Mouse (Mus musculus) neural tube, embryonic 13.5 days (tissue): ENCODE data around the gene Mbd6. TPM values are rescaled to one million over a fixed set of nuclear protein-coding genes. Genes with fewer than 3 reads are reported as not detected.
A peak's percentile ranks its signal among the peaks of the same experiment; 100 is the strongest.

ENCODE experiments used
- ATAC-seq: fragments of 200-750 bp; cut with Nextera tagmentation; 2 replicates; pipeline ENCODE4 v1.8.0; 2017; ENCODE audit warnings: low read depth, mild to moderate bottlenecking, moderate TSS enrichment, moderate library complexity
- H3K27ac ChIP-seq: fragments of 300-500 bp; sonication (generic); replicated peaks from 2 replicates; pipeline ENCODE4 v1.5.1; 2015; ENCODE audit warnings: moderate library complexity, mild to moderate bottlenecking, inconsistent platforms
- H3K27me3 ChIP-seq: fragments of 300-500 bp; sonication (generic); 2 replicates; pipeline ENCODE4 v1.6.1; 2015; ENCODE audit warnings: mild to moderate bottlenecking, inconsistent platforms
- H3K36me3 ChIP-seq: fragments of 300-500 bp; sonication (generic); 2 replicates; pipeline ENCODE4 v1.6.1; 2015; ENCODE audit warnings: mild to moderate bottlenecking, inconsistent platforms
- H3K4me1 ChIP-seq: fragments of 300-500 bp; sonication (generic); replicated peaks from 2 replicates; pipeline ENCODE4 v1.6.1; 2015; ENCODE audit warnings: inconsistent platforms
- H3K4me2 ChIP-seq: fragments of 300-500 bp; sonication (generic); 2 replicates; pipeline ENCODE4 v1.6.1; 2015; ENCODE audit warnings: inconsistent platforms, mild to moderate bottlenecking, moderate library complexity
- H3K4me3 ChIP-seq: fragments of 300-500 bp; sonication (generic); 2 replicates; pipeline ENCODE4 v1.5.1; 2015; ENCODE audit warnings: mild to moderate bottlenecking, inconsistent platforms
- H3K9ac ChIP-seq: fragments of 300-500 bp; sonication (generic); 2 replicates; pipeline ENCODE4 v1.6.1; 2015; ENCODE audit warnings: moderate library complexity, mild to moderate bottlenecking, inconsistent platforms
- H3K9me3 ChIP-seq: fragments of 300-500 bp; sonication (generic); 2 replicates; pipeline ENCODE4 v1.6.1; 2016; ENCODE audit warnings: inconsistent platforms
- WGBS: fragments of 180-500 bp; shearing (Covaris S2); methylation state at CpG from one replicate; pipeline ENCODE4 v1.1.7; 2015; 5-methylcytosine and 5-hydroxymethylcytosine counted together
- polyA plus RNA-seq: library from polyadenylated mRNA; unstranded; fragments of >200 nt; fragmentation: Nextera tagmentation; extraction: Ambion mirVana; gene quantifications from 2 replicates; pipeline ENCODE4 v1.2.1, GENCODE M21; 2015

Gene Mbd6
- polyA plus RNA-seq, 1 experiment from 2014 or later, result 14.5 TPM

GRCm38 (mm10) chr10:127291881-127292638 lies 3.2 kb upstream of the Mbd6 start:
- H3K4me2 ChIP-seq, result peak overlapping the region; percentile 88
- no peaks in the 10 kb centered on the region for H3K9me3 ChIP-seq
- peaks cover 49% of the 10 kb centered on the region for H3K4me1 ChIP-seq
- H3K4me3 ChIP-seq, result peak overlapping the region; percentile 64
- peak overlapping the region; percentile 79 for H3K9ac ChIP-seq
- peak overlapping the region; percentile 98 for H3K27ac ChIP-seq
- ATAC-seq, result no peak
- H3K36me3 ChIP-seq, result peaks cover 45% of the 10 kb centered on the region
- 58% methylated on average over 5 of the region's 5 CpGs for WGBS
- H3K27me3 ChIP-seq, result no peaks in the 10 kb centered on the region

GRCm38 (mm10) chr10:127290930-127291880 lies 2.4 kb upstream of the Mbd6 start:
- Histone ChIP-seq H3K27me3 (no peaks in the 10 kb centered on the region), H3K4me1 (peaks cover 58% of the 10 kb centered on the region), H3K36me3 (peaks cover 46% of the 10 kb centered on the region), H3K4me2 (peak overlapping the region; percentile 88), H3K9ac (peak overlapping the region; percentile 79), H3K4me3 (peak overlapping the region; percentile 64), H3K9me3 (no peaks in the 10 kb centered on the region), H3K27ac (peak overlapping the region; percentile 98)
- peak; percentile 44 for ATAC-seq
- WGBS, result 1% methylated on average over 19 of the region's 19 CpGs

GRCm38 (mm10) chr10:127290307-127290929 lies 1.6 kb upstream of the Mbd6 start:
- no peaks in the 10 kb centered on the region for H3K9me3 ChIP-seq
- peak overlapping the region; percentile 98 for H3K27ac ChIP-seq
- WGBS, result under 1% methylated on average over 45 of the region's 47 CpGs
- H3K9ac ChIP-seq, result peak overlapping the region; percentile 79
- peak; percentile 93 for ATAC-seq
- H3K36me3 ChIP-seq, result peaks cover 46% of the 10 kb centered on the region
- H3K27me3 ChIP-seq, result no peaks in the 10 kb centered on the region
- peak overlapping the region; percentile 88 for H3K4me2 ChIP-seq
- H3K4me3 ChIP-seq, result peak overlapping the region; percentile 64
- H3K4me1 ChIP-seq, result peaks cover 65% of the 10 kb centered on the region

GRCm38 (mm10) chr10:127289573-127290191 lies 864 bp upstream of the Mbd6 start:
- Histone ChIP-seq H3K4me1 (peaks cover 72% of the 10 kb centered on the region), H3K36me3 (peaks cover 46% of the 10 kb centered on the region), H3K27me3 (no peaks in the 10 kb centered on the region), H3K27ac (peak overlapping the region; percentile 98), H3K9ac (peak overlapping the region; percentile 88), H3K4me2 (peak overlapping the region; percentile 88), H3K4me3 (peak overlapping the region; percentile 64), H3K9me3 (no peaks in the 10 kb centered on the region)
- WGBS, result 3% methylated on average over 15 of the region's 15 CpGs
- ATAC-seq, result peak; percentile 11; the same call in 1 of the 2 replicates

- Histone ChIP-seq H3K4me2 (peak overlapping the region; percentile 88), H3K4me3 (peak overlapping the region; percentile 64), H3K4me1 (peaks cover 73% of the 10 kb centered on the region), H3K9ac (peak overlapping the region; percentile 88), H3K27ac (peak overlapping the region; percentile 98), H3K27me3 (no peaks in the 10 kb centered on the region), H3K9me3 (no peaks in the 10 kb centered on the region), H3K36me3 (peaks cover 46% of the 10 kb centered on the region)
- 3% methylated on average over 17 of the region's 28 CpGs for WGBS
- ATAC-seq, result peak; percentile 2; the same call in 1 of the 2 replicates
Observed at GRCm38 (mm10) chr10:127288328-127288799, 454 bp downstream of the Mbd6 start.

GRCm38 (mm10) chr10:127287936-127288293 lies 903 bp downstream of the Mbd6 start:
- H3K9me3 ChIP-seq, result no peaks in the 10 kb centered on the region
- H3K4me2 ChIP-seq, result peak overlapping the region; percentile 88
- peak overlapping the region; percentile 64 for H3K4me3 ChIP-seq
- peaks cover 46% of the 10 kb centered on the region for H3K36me3 ChIP-seq
- H3K27me3 ChIP-seq, result no peaks in the 10 kb centered on the region
- no peak for ATAC-seq
- peak overlapping the region; percentile 98 for H3K27ac ChIP-seq
- H3K9ac ChIP-seq, result peak overlapping the region; percentile 88
- 2% methylated on average over 3 of the region's 3 CpGs for WGBS
- H3K4me1 ChIP-seq, result peaks cover 68% of the 10 kb centered on the region

- peak overlapping the region; percentile 88 for H3K4me2 ChIP-seq
- H3K4me1 ChIP-seq, result peaks cover 63% of the 10 kb centered on the region
- no peak for ATAC-seq
- H3K9ac ChIP-seq, result peak overlapping the region; percentile 88
- no peaks in the 10 kb centered on the region for H3K27me3 ChIP-seq
- peaks cover 50% of the 10 kb centered on the region for H3K36me3 ChIP-seq
- 59% methylated on average over 15 of the region's 15 CpGs for WGBS
- no peaks in the 10 kb centered on the region for H3K9me3 ChIP-seq
- peak overlapping the region; percentile 98 for H3K27ac ChIP-seq
- H3K4me3 ChIP-seq, result peak overlapping the region; percentile 64
Observed at GRCm38 (mm10) chr10:127287271-127287935, 1.4 kb downstream of the Mbd6 start.

GRCm38 (mm10) chr10:127286730-127287129 lies 2.1 kb downstream of the Mbd6 start:
- peak overlapping the region; percentile 88 for H3K9ac ChIP-seq
- no peaks in the 10 kb centered on the region for H3K9me3 ChIP-seq
- H3K4me3 ChIP-seq, result peak overlapping the region; percentile 64
- peaks cover 57% of the 10 kb centered on the region for H3K36me3 ChIP-seq
- no peaks in the 10 kb centered on the region for H3K27me3 ChIP-seq
- 50% methylated on average over 7 of the region's 7 CpGs for WGBS
- peak overlapping the region; percentile 88 for H3K4me2 ChIP-seq
- peak overlapping the region; percentile 98; the same call in 1 of the 2 replicates for H3K27ac ChIP-seq
- peaks cover 56% of the 10 kb centered on the region for H3K4me1 ChIP-seq
- ATAC-seq, result no peak

GRCm38 (mm10) chr10:127286194-127286593 lies 2.6 kb downstream of the Mbd6 start:
- Histone ChIP-seq H3K9ac (peak overlapping the region; percentile 88), H3K9me3 (no peaks in the 10 kb centered on the region), H3K4me1 (peaks cover 51% of the 10 kb centered on the region), H3K4me2 (peak overlapping the region; percentile 88), H3K27ac (peak overlapping the region; percentile 98; the same call in 1 of the 2 replicates), H3K4me3 (peak overlapping the region; percentile 64; the same call in 1 of the 2 replicates), H3K27me3 (no peaks in the 10 kb centered on the region), H3K36me3 (peaks cover 62% of the 10 kb centered on the region)
- WGBS, result 64% methylated on average over 7 of the region's 7 CpGs
- ATAC-seq, result no peak

GRCm38 (mm10) chr10:127285644-127286043 lies 3.2 kb downstream of the Mbd6 start:
- Histone ChIP-seq H3K36me3 (peaks cover 68% of the 10 kb centered on the region), H3K4me2 (peak overlapping the region; percentile 88; the same call in 1 of the 2 replicates), H3K9ac (peak overlapping the region; percentile 88; the same call in 1 of the 2 replicates), H3K9me3 (no peaks in the 10 kb centered on the region), H3K27ac (no peak overlapping the region), H3K4me1 (peaks cover 49% of the 10 kb centered on the region), H3K4me3 (no peak overlapping the region), H3K27me3 (no peaks in the 10 kb centered on the region)
- ATAC-seq, result no peak
- 73% methylated on average over 13 of the region's 13 CpGs for WGBS
